Mouse (Mus musculus) E14TG2a.4 (cell line): ENCODE data around the gene Nubp2.

Source experiments
- CTCF ChIP-seq: conservative IDR thresholded peaks from 2 replicates; pipeline ENCODE4 v1.5.1; 2014; ENCODE audit warnings: low read length
- POU5F1 ChIP-seq: IDR thresholded peaks from 2 replicates; pipeline ENCODE4 v1.6.1; 2014; ENCODE audit warnings: low read length, borderline replicate concordance

DNA sequence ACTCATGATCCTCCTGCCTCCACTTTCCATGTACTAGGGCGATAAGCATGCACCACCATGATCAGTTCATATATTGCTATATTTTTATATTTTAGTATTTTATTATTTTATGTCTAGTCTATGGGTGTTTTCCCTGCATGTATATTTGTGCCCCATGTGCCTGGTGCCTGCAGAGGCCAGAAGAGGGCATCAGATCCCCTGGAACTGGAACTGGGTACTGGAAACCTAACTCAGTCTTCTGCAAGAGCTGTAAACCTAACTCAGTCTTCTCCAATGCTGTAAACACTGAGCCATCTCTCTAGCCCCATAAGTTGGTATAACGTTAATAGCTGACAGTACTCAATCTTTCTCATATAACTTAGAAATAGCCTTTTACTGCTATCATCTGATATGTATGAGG, 43.5 kb downstream of the Nubp2 start:
- no peak for TF ChIP-seq CTCF
- no peak for TF ChIP-seq POU5F1
